Mouse (Mus musculus) embryonic facial prominence, embryonic 10.5 days (tissue): ENCODE measurements around the gene Ndufb3. TPM values are rescaled to one million over a fixed set of nuclear protein-coding genes. Genes with fewer than 3 reads are reported as not detected.
A peak's percentile ranks its signal among the peaks of the same experiment; 100 is the strongest.
"Not testable (repeated sequence)": the region's sequence is repeated elsewhere in the genome, so short reads cannot be mapped to it uniquely, and the experiment has no call there.

Experiments
- DNase-seq: peaks from one replicate; pipeline ENCODE4 v3.0.0-alpha.2; 2017; ENCODE audit warnings: low spot score
- H3K27ac ChIP-seq: fragments of 300-500 bp; sonication (generic); replicated peaks from 2 replicates; pipeline ENCODE4 v1.5.1; 2016; ENCODE audit warnings: mild to moderate bottlenecking
- H3K27me3 ChIP-seq: fragments of 300-500 bp; sonication (generic); replicated peaks from 2 replicates; pipeline ENCODE4 v1.6.1; 2016; ENCODE audit warnings: low read depth, mild to moderate bottlenecking; ENCODE audit not compliant: poor library complexity, severe bottlenecking
- H3K36me3 ChIP-seq: fragments of 300-500 bp; sonication (generic); replicated peaks from 2 replicates; pipeline ENCODE4 v1.6.1; 2016; ENCODE audit warnings: mild to moderate bottlenecking, moderate library complexity
- H3K4me1 ChIP-seq: fragments of 300-500 bp; sonication (generic); 2 replicates; pipeline ENCODE4 v1.6.1; 2016
- H3K4me3 ChIP-seq: fragments of 300-500 bp; sonication (generic); 2 replicates; pipeline ENCODE4 v1.5.1; 2016; ENCODE audit warnings: mild to moderate bottlenecking, moderate library complexity
- H3K9me3 ChIP-seq: fragments of 300-500 bp; sonication (generic); 2 replicates; pipeline ENCODE4 v1.6.1; 2016; ENCODE audit warnings: mild to moderate bottlenecking
- WGBS: fragments of 180-500 bp; shearing (Covaris S2); methylation state at CpG from one replicate; pipeline ENCODE4 v1.1.7; 2016; 5-methylcytosine and 5-hydroxymethylcytosine counted together
- polyA plus RNA-seq: library from polyadenylated mRNA; unstranded; fragments of >200 nt; fragmentation: Nextera tagmentation; extraction: Ambion mirVana; gene quantifications from 2 replicates; pipeline ENCODE4 v1.2.1, GENCODE M21; 2016

Ndufb3 gene
- 135 and 140 TPM in 2 replicates for polyA plus RNA-seq

GRCm38 (mm10) chr1:58586171-58586997 lies at the start of gene Ndufb3, which contains the start of gene Fam126b:
TSS of gene Ndufb3 (plus strand) at chr1:58586384.
TSS of gene Fam126b (minus strand) at chr1:58586323.
- H3K9me3 ChIP-seq: no peaks in the 10 kb centered on the region
- peak within 1 kb of the TSS; percentile 96 for H3K27ac ChIP-seq
- H3K4me1 ChIP-seq: peaks cover 17% of the 10 kb centered on the region
- peaks cover 9% of the 10 kb centered on the region for H3K36me3 ChIP-seq
- H3K4me3 ChIP-seq: peak within 1 kb of the TSS; percentile 93
- WGBS: under 1% methylated on average over 41 of the region's 41 CpGs
- H3K27me3 ChIP-seq: no peaks in the 10 kb centered on the region
- DNase-seq: peak; percentile 89

- Histone ChIP-seq H3K9me3 (no peaks in the 10 kb centered on the region), H3K4me3 (no peak overlapping the region), H3K27me3 (no peaks in the 10 kb centered on the region), H3K4me1 (no peaks in the 10 kb centered on the region), H3K36me3 (peaks cover 71% of the 10 kb centered on the region), H3K27ac (no peak overlapping the region)
- WGBS: 82% methylated on average over 1 of the region's 1 CpGs
- no peak for DNase-seq
These were observed 44.8 kb upstream of the Ndufb3 start for GRCm38 (mm10) chr1:58541386-58541785.

DNA sequence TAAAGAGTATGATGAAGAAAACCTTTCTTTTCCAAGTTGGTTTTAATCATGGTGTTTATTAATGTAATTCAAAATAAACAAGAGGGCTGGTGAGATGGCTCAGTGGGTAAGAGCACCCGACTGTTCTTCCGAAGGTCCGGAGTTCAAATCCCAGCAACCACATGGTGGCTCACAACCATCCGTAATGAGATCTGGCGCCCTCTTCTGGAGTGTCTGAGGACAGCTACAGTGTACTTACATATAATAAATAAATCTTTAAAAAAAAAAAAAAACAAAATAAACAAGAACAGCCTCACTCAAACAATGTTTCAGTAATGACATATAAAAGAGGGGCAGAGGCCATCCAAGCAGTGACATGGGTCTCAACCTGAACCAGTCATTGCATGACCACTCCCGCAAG lies 25.8 kb upstream of the Ndufb3 start:
- 90% methylated on average over 6 of the region's 6 CpGs for WGBS
- H3K9me3 ChIP-seq, DNase-seq: not testable (repeated sequence)

GRCm38 (mm10) chr1:58562455-58562854 lies 23.7 kb upstream of the Ndufb3 start:
- no peaks in the 10 kb centered on the region for H3K27me3 ChIP-seq
- peak; percentile 10 for DNase-seq
- H3K4me3 ChIP-seq: no peak overlapping the region
- H3K27ac ChIP-seq: no peak overlapping the region
- H3K4me1 ChIP-seq: no peaks in the 10 kb centered on the region
- H3K36me3 ChIP-seq: peaks cover 33% of the 10 kb centered on the region
- 86% methylated on average over 1 of the region's 1 CpGs for WGBS
- H3K9me3 ChIP-seq: no peaks in the 10 kb centered on the region

More for the DNA sequence above, 25.8 kb upstream of the Ndufb3 start:
- peaks cover 37% of the 10 kb centered on the region for H3K36me3 ChIP-seq
- H3K27me3 ChIP-seq, H3K27ac ChIP-seq, H3K4me1 ChIP-seq, H3K4me3 ChIP-seq: not testable (repeated sequence)

DNA sequence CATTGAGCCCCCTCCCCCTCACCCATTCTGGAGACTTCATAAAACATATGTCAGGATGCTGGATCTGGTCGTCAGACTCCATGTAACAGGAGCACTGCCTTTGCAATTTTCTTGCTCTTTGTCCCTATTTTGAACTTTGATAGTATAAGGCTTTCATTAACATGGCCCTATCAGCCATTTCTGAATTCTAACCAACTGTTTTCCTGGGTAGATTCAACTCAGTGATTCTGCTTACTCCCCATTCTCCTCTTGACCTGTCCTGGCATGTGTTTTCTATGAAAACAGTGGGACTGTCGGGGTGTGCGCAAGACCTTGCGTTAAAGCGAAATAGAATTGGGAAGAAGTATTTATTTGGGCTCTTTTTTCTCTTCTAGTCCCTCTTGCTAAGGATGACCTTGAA lies 21.2 kb upstream of the Ndufb3 start:
- no peak for DNase-seq
- H3K36me3 ChIP-seq: peaks cover 27% of the 10 kb centered on the region
- H3K9me3 ChIP-seq: no peaks in the 10 kb centered on the region
- 85% methylated on average over 5 of the region's 5 CpGs for WGBS
- H3K27ac ChIP-seq: no peak overlapping the region
- H3K27me3 ChIP-seq: no peaks in the 10 kb centered on the region
- no peak overlapping the region for H3K4me3 ChIP-seq
- H3K4me1 ChIP-seq: no peaks in the 10 kb centered on the region

- no peak overlapping the region for H3K4me3 ChIP-seq
- H3K9me3 ChIP-seq: no peaks in the 10 kb centered on the region
- DNase-seq: no peak
- H3K36me3 ChIP-seq: peaks cover 21% of the 10 kb centered on the region
- no peaks in the 10 kb centered on the region for H3K27me3 ChIP-seq
- H3K27ac ChIP-seq: no peak overlapping the region
- no peaks in the 10 kb centered on the region for H3K4me1 ChIP-seq
These were observed 19.6 kb upstream of the Ndufb3 start for GRCm38 (mm10) chr1:58566621-58567020.

GRCm38 (mm10) chr1:58568456-58569130 lies 17.6 kb upstream of the Ndufb3 start:
- no peaks in the 10 kb centered on the region for H3K27me3 ChIP-seq
- H3K4me3 ChIP-seq: no peak overlapping the region
- no peak for DNase-seq
- no peak overlapping the region for H3K27ac ChIP-seq
- no peaks in the 10 kb centered on the region for H3K4me1 ChIP-seq
- 0 out of 2 replicates have a peak, but pooled peaks cover 3% of the 10 kb centered on the region for H3K36me3 ChIP-seq
- H3K9me3 ChIP-seq: no peaks in the 10 kb centered on the region

- 57% methylated on average over 4 of the region's 4 CpGs for WGBS
- no peaks in the 10 kb centered on the region for H3K27me3 ChIP-seq
- no peak overlapping the region for H3K4me3 ChIP-seq
- no peaks in the 10 kb centered on the region for H3K9me3 ChIP-seq
- no peaks in the 10 kb centered on the region for H3K36me3 ChIP-seq
- H3K27ac ChIP-seq: no peak overlapping the region
- no peak for DNase-seq
- H3K4me1 ChIP-seq: no peaks in the 10 kb centered on the region
These were observed 15.7 kb upstream of the Ndufb3 start for GRCm38 (mm10) chr1:58570437-58570836.

DNA sequence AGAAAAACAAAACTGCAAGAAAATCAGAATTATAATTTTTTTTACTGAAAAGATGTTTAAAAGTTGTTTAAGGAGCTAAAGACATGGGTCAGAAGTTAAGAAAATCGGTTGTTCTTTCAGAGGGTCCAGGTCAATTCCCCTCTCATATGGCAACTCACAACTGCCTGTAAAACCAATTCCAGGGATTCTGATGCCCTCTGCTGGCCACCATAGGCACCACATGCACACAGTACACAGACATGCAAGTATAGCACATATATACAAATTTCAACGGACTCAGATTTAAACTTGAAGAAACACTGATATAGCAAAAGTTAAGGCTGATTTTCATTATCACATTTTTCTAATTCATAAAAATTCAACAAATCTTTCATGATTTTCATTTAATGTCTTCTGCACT lies 7.0 kb upstream of the Ndufb3 start:
- 91% methylated on average over 2 of the region's 2 CpGs for WGBS
- H3K9me3 ChIP-seq: no peaks in the 10 kb centered on the region; the same call in 1 of the 2 replicates
- no peaks in the 10 kb centered on the region for H3K36me3 ChIP-seq
- H3K27ac ChIP-seq: no peak overlapping the region
- H3K27me3 ChIP-seq: no peaks in the 10 kb centered on the region
- no peaks in the 10 kb centered on the region for H3K4me1 ChIP-seq
- peak; percentile 17 for DNase-seq
- H3K4me3 ChIP-seq: no peak overlapping the region

GRCm38 (mm10) chr1:58582611-58583010 lies 3.6 kb upstream of the Ndufb3 start:
- peaks cover 17% of the 10 kb centered on the region for H3K4me1 ChIP-seq
- no peak overlapping the region for H3K27ac ChIP-seq
- no peaks in the 10 kb centered on the region for H3K36me3 ChIP-seq
- no peaks in the 10 kb centered on the region for H3K27me3 ChIP-seq
- DNase-seq: no peak
- H3K4me3 ChIP-seq: no peak overlapping the region
- 87% methylated on average over 1 of the region's 1 CpGs for WGBS
- H3K9me3 ChIP-seq: no peaks in the 10 kb centered on the region; the same call in 1 of the 2 replicates

GRCm38 (mm10) chr1:58584271-58584670 lies 1.9 kb upstream of the Ndufb3 start:
- H3K4me3 ChIP-seq: no peak overlapping the region
- WGBS: 84% methylated on average over 1 of the region's 1 CpGs
- DNase-seq: no peak

DNA sequence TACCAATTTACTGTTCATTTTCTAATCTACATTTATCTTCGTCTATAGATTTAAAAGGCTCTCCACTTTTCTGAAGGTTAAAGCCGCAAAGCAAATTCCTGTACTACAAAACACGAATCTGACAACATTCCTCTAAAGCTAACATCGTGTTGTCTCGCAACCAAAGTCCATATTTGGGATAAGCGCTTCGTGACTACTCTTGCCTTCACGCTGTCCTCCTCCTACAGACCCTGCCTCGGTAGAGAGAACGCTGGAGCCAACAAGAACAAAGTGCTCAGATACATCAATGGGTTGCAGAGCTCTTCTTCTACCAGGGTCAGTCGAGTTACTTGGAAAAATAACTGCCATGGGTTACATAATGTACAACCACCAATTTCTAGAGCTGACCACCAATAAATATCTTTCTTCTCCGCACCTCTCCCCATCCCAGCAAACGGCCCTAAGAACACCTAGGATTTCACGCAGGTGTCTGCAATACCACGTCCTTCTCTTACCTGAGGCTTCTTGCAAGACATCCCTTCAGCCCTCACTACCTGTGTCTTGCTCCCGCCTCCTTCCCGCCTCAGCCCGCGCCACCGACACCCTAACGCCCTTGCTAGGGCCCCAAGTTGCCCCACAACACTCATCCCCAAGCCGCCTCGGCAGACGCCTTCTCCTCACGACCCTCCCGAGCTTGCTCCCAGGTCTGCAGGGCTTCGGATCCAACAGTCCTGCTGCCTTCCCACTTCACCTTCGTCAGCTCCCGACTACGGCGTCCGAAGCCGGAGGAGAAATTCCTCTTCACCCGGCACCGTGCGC lies 612 bp upstream of the Ndufb3 start:
- WGBS: 7% methylated on average over 36 of the region's 36 CpGs

More at GRCm38 (mm10) chr1:58584271-58584670, 1.9 kb upstream of the Ndufb3 start:
- no peaks in the 10 kb centered on the region; the same call in 1 of the 2 replicates for H3K9me3 ChIP-seq
- 0 out of 2 replicates have a peak, but pooled peaks cover 3% of the 10 kb centered on the region for H3K36me3 ChIP-seq
- H3K27ac ChIP-seq: no peak overlapping the region
- no peaks in the 10 kb centered on the region for H3K27me3 ChIP-seq
- H3K4me1 ChIP-seq: peaks cover 17% of the 10 kb centered on the region

More for the DNA sequence above, 612 bp upstream of the Ndufb3 start:
- H3K27ac ChIP-seq: peak overlapping the region; percentile 96
- H3K9me3 ChIP-seq: no peaks in the 10 kb centered on the region
- DNase-seq: no peak
- H3K4me3 ChIP-seq: peak overlapping the region; percentile 93
- H3K27me3 ChIP-seq: no peaks in the 10 kb centered on the region
- peaks cover 17% of the 10 kb centered on the region for H3K4me1 ChIP-seq
- H3K36me3 ChIP-seq: 0 out of 2 replicates have a peak, but pooled peaks cover 3% of the 10 kb centered on the region
